Mouse (Mus musculus) gastrocnemius, adult 8-10 months (tissue): ENCODE data around the gene Ptges3. TPM values are rescaled to one million over a fixed set of nuclear protein-coding genes. Genes with fewer than 3 reads are reported as not detected.
A peak's percentile ranks its signal among the peaks of the same experiment; 100 is the strongest.
"Not testable (repeated sequence)": the region's sequence is repeated elsewhere in the genome, so short reads cannot be mapped to it uniquely, and the experiment has no call there.

Source experiments
- DNase-seq, 2 experiments: peaks; one replicate each; pipeline ENCODE4 v3.0.0; 2022; ENCODE audit warnings: low spot score in 2 of 2
- total RNA-seq, 4 experiments: library from RNA; stranded (reverse); gene quantifications; 2 replicates each; pipeline ENCODE4 v1.2.4; 2022

Gene Ptges3
- 10 to 100 TPM; 70.5 to 81.9 (median 74.5) TPM for total RNA-seq

- peak; percentile 95 to 97 for DNase-seq
These were observed at the start of gene Ptges3 for GRCm38 (mm10) chr10:128058601-128059151. Gene Ptges3 (plus strand): TSS chr10:128058954.

- DNase-seq, result no peak
These were observed 49.0 kb upstream of the Ptges3 start for GRCm38 (mm10) chr10:128009735-128010134.

DNA sequence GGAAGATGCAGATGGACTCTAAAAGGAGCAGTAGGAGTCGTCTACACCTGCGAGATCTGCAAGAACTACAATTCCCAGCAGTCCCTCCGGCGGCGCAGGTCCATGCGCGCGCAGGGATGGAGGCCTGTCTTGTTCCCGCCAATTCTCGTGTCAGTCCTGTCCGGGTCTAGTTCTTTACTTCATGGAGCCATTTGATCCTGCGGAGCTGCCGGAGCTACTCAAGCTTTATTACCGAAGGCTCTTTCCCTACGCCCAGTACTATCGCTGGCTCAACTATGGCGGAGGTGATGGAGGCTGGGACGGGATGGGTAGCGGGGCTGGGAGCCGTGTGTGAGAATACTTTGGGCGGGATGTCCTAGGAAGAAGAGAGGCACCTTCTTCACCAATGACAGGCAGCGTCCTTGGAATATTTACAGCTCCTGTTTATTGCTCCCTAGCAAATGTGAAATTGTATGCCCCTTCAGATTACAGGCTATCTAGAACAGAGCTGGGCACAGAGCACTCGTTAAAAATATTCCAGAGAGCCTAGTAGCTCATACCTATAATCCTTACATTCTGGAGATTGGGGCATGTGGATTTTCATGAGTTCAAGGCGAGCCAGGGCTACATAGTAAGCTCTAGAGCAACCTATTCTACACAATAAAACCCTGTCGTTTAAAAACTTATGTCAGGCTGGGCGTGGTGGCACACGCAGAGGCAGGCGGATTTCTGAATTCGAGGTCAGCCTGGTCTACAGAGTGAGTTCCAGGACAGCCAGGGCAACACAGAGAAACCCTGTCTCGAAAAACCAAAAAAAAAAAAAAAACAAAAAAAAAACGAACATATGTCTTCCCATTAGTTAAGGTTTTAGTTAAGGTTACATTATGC lies 43.5 kb upstream of the Ptges3 start, which contains the start of gene Prim1:
Gene Prim1, plus strand, starts transcription at position 101 of the 867 bp plus-strand sequence.
- peak; percentile 36 to 50 for DNase-seq

DNA sequence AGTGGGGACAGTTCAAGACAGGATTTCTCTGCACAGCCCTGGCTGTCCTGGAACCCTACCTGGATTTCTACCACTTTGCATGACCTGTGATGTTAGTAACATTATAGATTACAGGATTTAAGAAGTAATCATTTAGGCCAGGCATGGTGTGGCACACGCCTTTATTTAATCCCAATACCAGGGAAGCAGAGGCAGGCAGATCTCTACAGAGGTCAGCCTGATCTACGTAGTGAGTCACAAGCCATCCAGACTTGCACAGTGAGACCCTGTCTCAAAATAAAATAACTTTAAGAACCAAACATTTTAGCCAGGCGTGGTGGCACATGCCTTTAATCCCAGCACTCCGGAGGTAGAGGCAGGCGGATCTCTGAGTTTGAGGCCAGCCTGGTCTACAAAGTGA lies 36.6 kb upstream of the Ptges3 start:
- DNase-seq, result no peak

DNA sequence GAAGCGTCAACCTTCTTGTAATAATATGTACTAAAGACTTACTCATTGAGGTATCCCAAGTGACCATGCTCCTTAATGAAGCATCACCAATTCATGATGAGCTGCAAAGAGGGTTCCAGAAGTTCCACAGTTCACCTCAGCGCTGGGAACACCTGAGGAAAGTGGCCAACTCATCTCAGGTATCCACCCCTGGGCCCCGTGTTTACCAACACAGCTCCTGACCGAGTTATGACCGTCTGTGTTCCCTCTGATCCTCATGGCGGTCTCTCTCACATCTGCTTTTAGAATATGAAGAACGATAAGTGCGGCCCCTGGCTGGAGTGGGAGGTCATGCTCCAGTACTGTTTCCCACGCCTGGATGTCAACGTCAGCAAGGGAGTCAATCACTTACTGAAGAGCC lies 35.3 kb upstream of the Ptges3 start:
- DNase-seq, result no peak

DNA sequence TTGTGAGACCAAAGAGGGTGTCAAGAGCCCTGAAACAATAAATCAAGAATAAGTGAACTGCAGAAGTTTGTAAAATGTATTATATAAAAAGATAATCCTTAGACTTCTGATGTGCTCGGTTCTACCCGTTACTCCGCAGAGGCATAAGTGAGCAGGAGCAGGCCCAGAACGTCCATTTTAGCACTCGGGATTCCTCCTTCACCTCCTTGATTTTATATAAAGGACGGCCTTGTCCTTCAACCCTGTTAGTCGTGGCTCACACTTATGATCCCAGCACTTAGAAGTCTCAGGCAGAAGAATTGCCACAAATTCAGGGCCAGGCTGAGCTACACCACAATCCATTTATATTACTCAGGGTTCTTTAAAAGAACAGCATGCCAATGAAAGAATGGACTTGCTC lies 28.8 kb upstream of the Ptges3 start:
- no peak for DNase-seq

GRCm38 (mm10) chr10:128030860-128031259 lies 27.9 kb upstream of the Ptges3 start:
- DNase-seq, result no peak

DNA sequence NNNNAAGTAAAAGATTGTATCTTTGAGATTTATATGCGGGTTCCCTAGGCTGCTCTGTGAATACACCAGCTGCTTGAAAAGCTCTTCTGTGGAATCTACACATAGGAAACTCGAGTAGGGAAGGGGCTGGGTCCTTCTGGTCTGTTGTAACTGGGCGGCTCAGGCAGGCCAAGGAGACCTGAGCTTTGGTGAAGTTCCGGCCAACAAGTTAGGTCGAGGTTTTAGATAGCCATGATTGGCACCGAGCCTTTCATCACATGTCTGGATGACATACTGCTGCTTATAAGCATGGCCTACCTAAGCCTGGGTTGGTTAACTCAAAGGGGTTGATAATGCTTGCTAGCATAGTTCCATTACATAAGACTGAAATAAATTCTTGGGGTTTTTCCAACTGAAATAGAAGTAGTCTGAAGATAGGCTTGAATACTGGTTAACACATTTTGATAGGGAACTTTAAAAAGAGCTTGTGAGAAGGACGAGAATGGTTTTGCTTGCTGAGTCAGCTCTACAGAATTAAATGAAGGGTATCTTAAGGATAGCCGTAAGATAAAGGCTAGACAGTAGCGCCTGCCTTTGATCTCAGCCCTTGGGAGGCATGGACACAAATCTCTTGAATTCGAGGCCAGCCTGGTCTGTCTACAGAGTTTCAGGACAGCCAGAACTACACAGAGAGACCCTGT lies 21.9 kb upstream of the Ptges3 start:
- DNase-seq, result peak; percentile 78 to 84

DNA sequence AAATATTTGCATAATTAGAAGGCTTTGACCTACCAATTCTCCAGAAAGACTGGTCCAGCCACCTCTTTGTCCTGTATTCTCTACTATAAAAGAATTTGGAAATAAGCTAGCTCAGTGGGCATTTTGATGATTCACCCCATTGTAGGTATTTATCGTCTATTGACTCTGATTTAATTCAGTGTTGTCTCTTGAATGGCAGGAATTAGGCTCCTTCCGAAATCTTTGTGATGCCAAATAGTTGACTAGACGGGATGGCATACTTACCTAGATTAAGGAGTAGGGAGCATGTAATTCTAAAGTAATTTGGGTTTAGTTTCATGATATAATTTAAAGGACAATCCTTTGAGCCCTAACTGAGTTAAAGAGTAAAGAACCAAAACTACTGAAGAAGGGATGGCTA lies 20.8 kb upstream of the Ptges3 start:
- DNase-seq, result no peak

DNA sequence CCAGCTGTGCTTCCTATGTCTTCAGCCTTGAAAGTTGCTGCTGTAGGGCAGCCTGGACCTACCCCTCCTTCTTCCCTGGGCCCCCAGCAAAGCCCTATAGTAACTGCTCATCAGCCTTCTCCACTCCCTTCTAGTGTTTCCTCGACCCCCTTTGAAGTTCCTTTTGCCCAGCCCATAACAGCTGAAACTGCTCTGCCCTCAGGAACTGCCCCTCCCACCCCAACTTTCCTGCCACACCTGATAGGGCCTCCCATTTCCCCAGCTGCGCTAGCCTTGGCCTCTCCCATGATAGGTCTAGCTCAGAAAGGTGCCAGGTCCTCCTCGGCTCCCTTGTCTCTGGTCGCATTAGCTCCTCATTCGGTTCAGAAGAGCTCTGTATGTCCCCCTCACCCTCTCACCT lies 19.6 kb upstream of the Ptges3 start:
- DNase-seq, result no peak

DNA sequence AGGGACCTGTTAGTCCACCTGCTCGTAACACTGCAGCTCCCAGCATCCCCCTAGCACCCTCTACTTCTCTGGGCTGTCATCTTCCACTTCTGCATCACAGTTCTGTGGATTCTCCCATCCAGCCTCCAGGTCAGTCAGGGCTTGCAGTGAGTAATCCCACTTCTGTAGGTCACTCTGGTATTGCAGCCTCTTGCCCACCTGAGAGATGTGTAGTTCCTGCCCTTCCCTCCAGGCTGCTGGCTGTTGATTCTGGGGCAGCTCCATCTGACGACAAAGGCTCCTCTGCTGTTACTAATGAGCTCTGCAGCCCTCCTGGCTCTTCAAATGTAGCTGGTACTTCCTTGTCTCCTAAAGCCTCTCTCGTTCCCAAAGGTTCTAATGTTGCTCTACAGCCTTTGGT lies 18.9 kb upstream of the Ptges3 start:
- no peak for DNase-seq

DNA sequence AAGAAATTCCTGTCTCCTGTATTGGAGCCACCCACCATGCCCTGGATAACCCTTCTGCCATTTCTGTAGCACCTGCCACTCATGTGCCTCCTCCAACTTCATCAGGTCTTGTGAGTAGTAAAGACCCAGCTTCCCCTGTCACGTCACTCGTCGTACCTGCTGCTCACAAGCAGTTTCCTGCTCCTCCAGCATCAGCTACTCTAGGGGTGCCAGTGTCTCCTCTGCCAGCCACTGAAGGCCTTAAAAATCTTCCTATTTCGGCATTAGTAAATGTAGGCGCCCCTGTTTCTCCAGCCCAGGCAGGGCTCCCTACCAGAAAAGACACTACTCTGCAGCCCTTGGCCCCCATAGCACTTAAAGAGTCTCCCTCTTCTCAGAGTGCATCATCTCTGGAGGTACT lies 18.5 kb upstream of the Ptges3 start:
- no peak for DNase-seq

- no peak for DNase-seq
These were observed 17.1 kb upstream of the Ptges3 start for GRCm38 (mm10) chr10:128041636-128042035.

DNA sequence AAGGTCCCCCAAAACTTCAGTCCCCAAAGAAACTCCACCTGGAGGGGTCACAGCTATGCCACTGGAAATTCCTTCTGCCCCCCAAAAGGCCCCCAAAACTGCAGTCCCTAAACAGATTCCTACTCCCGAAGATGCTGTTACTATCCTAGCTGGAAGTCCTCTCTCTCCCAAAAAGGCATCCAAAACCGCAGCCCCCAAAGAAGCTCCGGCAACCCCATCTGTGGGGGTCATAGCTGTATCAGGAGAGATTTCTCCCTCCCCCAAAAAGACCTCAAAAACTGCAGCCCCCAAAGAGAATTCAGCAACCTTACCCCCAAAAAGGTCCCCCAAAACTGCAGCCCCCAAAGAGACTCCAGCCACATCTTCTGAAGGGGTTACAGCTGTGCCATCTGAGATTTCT lies 16.3 kb upstream of the Ptges3 start:
- DNase-seq, result no peak

- DNase-seq, result no peak
These were observed 15.5 kb upstream of the Ptges3 start for GRCm38 (mm10) chr10:128043041-128043835.

- no peak for DNase-seq
These were observed 10.6 kb upstream of the Ptges3 start for GRCm38 (mm10) chr10:128048157-128048556.

DNA sequence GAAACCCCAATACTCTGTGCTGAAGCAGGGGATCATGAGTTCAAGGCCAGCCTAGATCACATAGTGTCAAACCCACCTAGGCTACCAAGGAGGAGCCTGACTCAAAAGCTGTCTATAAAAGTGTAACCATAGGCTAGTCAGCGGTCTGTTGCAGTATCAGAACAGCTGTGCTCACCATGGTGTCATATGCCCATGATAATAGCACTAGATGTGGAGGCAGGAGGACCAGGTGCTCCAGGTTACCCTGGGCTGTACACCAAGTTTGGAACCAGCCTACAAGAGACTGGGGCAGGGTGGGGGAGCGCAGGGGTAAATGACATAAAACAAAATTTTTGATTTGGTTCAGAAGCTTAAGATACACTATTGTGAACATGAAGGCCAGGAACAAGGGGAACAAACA lies 9.0 kb upstream of the Ptges3 start:
- no peak for DNase-seq

GRCm38 (mm10) chr10:128050355-128050754 lies 8.4 kb upstream of the Ptges3 start:
- no peak for DNase-seq

- DNase-seq, result no peak
These were observed 7.2 kb upstream of the Ptges3 start for GRCm38 (mm10) chr10:128051589-128051988.

GRCm38 (mm10) chr10:128052136-128052535 lies 6.6 kb upstream of the Ptges3 start:
- not testable (repeated sequence) for DNase-seq

DNA sequence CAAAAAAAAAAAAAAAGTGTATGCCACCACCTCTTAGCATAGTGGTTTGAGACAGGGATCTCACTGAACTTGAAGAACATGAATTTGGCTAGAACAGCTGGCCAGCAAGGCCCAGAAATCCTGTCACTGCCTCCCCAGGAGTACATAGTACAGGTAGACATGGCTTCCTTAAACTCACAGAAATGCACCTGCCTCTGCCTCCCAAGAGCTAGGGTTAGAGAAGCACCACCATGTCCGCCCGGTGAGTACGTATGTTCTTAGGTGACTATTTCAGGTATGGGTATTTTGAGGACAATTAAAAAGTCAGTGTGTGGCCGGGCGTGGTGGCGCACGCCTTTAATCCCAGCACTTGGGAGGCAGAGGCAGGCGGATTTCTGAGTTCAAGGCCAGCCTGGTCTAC lies 5.8 kb upstream of the Ptges3 start:
- no peak for DNase-seq

DNA sequence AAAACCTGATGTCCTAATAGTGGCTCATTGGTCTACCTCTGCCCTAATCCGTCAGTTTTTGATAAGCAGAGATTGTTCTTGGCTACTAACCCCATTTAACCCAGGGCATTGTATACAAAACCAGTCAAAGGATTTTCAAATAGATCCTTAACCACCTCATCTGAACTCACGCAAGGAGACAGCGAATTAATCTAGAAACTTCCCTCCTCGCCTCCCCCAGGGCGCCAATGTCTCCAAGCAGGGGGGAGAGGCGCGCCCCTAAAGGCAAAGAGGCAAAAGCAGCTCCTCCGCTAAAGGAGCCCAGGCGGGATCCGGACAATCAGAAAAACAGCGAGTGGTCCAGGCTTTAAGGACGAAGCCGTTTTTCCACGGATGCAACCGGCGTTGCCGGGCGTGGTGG lies 570 bp upstream of the Ptges3 start:
- DNase-seq, result no peak
